Mouse (Mus musculus) MEL (cell line): ENCODE measurements at regions not wholly inside any gene's neighbourhood (a gene's known extent, or its start where the extent isn't known, plus 50 kb on each side); places are given as distances from the start of the nearest gene placed in this dataset.

Experiments used
- DNase-seq: peaks from one replicate; pipeline ENCODE4 v3.0.0; 2011; ENCODE audit warnings: low read depth, low spot score
- H3K27ac ChIP-seq: 2 replicates; pipeline ENCODE4 v1.5.1; 2012; ENCODE audit warnings: low read depth, mild to moderate bottlenecking, control low read depth, low read length, moderate library complexity; ENCODE audit not compliant: control insufficient read depth
- H3K27me3 ChIP-seq, 2 experiments: fragments of 150-350 bp in 1 of 2; sonication (generic) in 1 of 2; 2 replicates each; pipeline ENCODE4 v1.6.1; 2012; ENCODE audit warnings: low read length in 2 of 2, mild to moderate bottlenecking in 2 of 2, improper control_type of control experiment in 1 of 2, moderate library complexity in 1 of 2; ENCODE audit not compliant: insufficient read depth in 2 of 2, control insufficient read depth in 1 of 2
- H3K36me3 ChIP-seq, 2 experiments: 2 replicates each; pipeline ENCODE4 v1.6.1; 2012 to 2014; ENCODE audit warnings: low read length in 2 of 2, improper control_type of control experiment in 1 of 2, inconsistent platforms in 1 of 2, mild to moderate bottlenecking in 1 of 2; ENCODE audit not compliant: insufficient read depth in 2 of 2, control insufficient read depth in 1 of 2
- H3K4me1 ChIP-seq, 2 experiments: fragments of 150-350 bp in 1 of 2; sonication (generic) in 1 of 2; 2 replicates each; pipeline ENCODE4 v1.6.1; 2012; ENCODE audit warnings: low read length in 2 of 2, improper control_type of control experiment in 1 of 2, mild to moderate bottlenecking in 1 of 2; ENCODE audit not compliant: insufficient read depth in 2 of 2, control insufficient read depth in 1 of 2
- H3K4me3 ChIP-seq, 2 experiments: fragments of 150-350 bp in 1 of 2; sonication (generic) in 1 of 2; 2 replicates each; pipeline ENCODE4 v1.5.1; 2012; ENCODE audit warnings: low read depth in 2 of 2, low read length in 2 of 2, mild to moderate bottlenecking in 2 of 2, moderate library complexity in 2 of 2, control low read depth in 1 of 2, improper control_type of control experiment in 1 of 2; ENCODE audit not compliant: control insufficient read depth in 1 of 2, insufficient read depth in 1 of 2
- H3K79me2 ChIP-seq: 2 replicates; pipeline ENCODE4 v1.6.1; 2012; ENCODE audit warnings: mild to moderate bottlenecking, low read length, moderate library complexity; ENCODE audit not compliant: control insufficient read depth, poor library complexity, insufficient read depth
- H3K9ac ChIP-seq: 2 replicates; pipeline ENCODE4 v1.6.1; 2012; ENCODE audit warnings: low read depth, mild to moderate bottlenecking, control low read depth, low read length, moderate library complexity; ENCODE audit not compliant: control insufficient read depth, poor library complexity, severe bottlenecking
- H3K9me3 ChIP-seq: fragments of 150-350 bp; sonication (generic); replicated peaks from 2 replicates; pipeline ENCODE4 v1.6.1; 2012; ENCODE audit warnings: mild to moderate bottlenecking, low read length, improper control_type of control experiment, moderate library complexity; ENCODE audit not compliant: insufficient read depth
- CHD2 ChIP-seq: IDR thresholded peaks from 2 replicates; pipeline ENCODE4 v1.6.1; 2011; ENCODE audit warnings: low read length, improper control_type of control experiment
- CTCF ChIP-seq, 3 experiments: IDR thresholded peaks in 2 of 3; conservative IDR thresholded peaks in 1 of 3; 2 replicates each; pipeline ENCODE4 v1.5.1; 2011 to 2012; ENCODE audit warnings: low read length in 3 of 3, low read depth in 2 of 3, mild to moderate bottlenecking in 2 of 3, improper control_type of control experiment in 1 of 3, inconsistent platforms in 1 of 3, mixed read lengths in 1 of 3, moderate library complexity in 1 of 3; ENCODE audit not compliant: control insufficient read depth in 1 of 3, insufficient read depth in 1 of 3, poor library complexity in 1 of 3, severe bottlenecking in 1 of 3
- ELF1 ChIP-seq: IDR thresholded peaks from 2 replicates; pipeline ENCODE4 v1.6.1; 2014; ENCODE audit warnings: low read depth, mild to moderate bottlenecking, inconsistent platforms, low read length, improper control_type of control experiment, moderate library complexity
- ETS1 ChIP-seq: IDR thresholded peaks from 2 replicates; pipeline ENCODE4 v1.6.1; 2012; ENCODE audit warnings: low read depth, mild to moderate bottlenecking, inconsistent platforms, low read length, improper control_type of control experiment, moderate library complexity
- GABPA ChIP-seq: IDR thresholded peaks from 2 replicates; pipeline ENCODE4 v1.6.1; 2012; ENCODE audit warnings: low read depth, mild to moderate bottlenecking, inconsistent platforms, low read length, improper control_type of control experiment, moderate library complexity
- GATA1 ChIP-seq: IDR thresholded peaks from 2 replicates; pipeline ENCODE4 v1.6.1; 2011; ENCODE audit warnings: low read depth, low read length, improper control_type of control experiment
- MAZ ChIP-seq: IDR thresholded peaks from 2 replicates; pipeline ENCODE4 v1.6.1; 2012; ENCODE audit warnings: low read depth, mild to moderate bottlenecking, inconsistent platforms, low read length, improper control_type of control experiment
- MYC ChIP-seq: IDR thresholded peaks from 2 replicates; pipeline ENCODE4 v1.6.1; 2011; ENCODE audit warnings: low read depth, mild to moderate bottlenecking, low read length, improper control_type of control experiment, moderate library complexity
- NELFE ChIP-seq: IDR thresholded peaks from 2 replicates; pipeline ENCODE4 v1.6.1; 2011; ENCODE audit warnings: low read depth, low read length, improper control_type of control experiment
- POLR2A ChIP-seq, 2 experiments: IDR thresholded peaks; 2 replicates each; pipeline ENCODE4 v1.6.1; 2011 to 2012; ENCODE audit warnings: low read length in 2 of 2, mild to moderate bottlenecking in 2 of 2, control low read depth in 1 of 2, improper control_type of control experiment in 1 of 2, low read depth in 1 of 2, moderate library complexity in 1 of 2; ENCODE audit not compliant: control insufficient read depth in 1 of 2, insufficient read depth in 1 of 2, poor library complexity in 1 of 2
- POLR2AphosphoS2 ChIP-seq: IDR thresholded peaks from 2 replicates; pipeline ENCODE4 v1.6.1; 2011; ENCODE audit warnings: low read length, improper control_type of control experiment
- POLR2AphosphoS5 ChIP-seq: IDR thresholded peaks from 2 replicates; pipeline ENCODE4 v1.6.1; 2012; ENCODE audit warnings: low read depth, borderline replicate concordance, mild to moderate bottlenecking, inconsistent platforms, low read length, moderate library complexity, mixed read lengths
- TAL1 ChIP-seq: IDR thresholded peaks from 2 replicates; pipeline ENCODE4 v1.6.1; 2012; ENCODE audit warnings: mild to moderate bottlenecking, inconsistent platforms, low read length, moderate library complexity, mixed read lengths
- UBTF ChIP-seq: IDR thresholded peaks from 2 replicates; pipeline ENCODE4 v1.6.1; 2012; ENCODE audit warnings: low read depth, mild to moderate bottlenecking, inconsistent platforms, low read length, improper control_type of control experiment, moderate library complexity, borderline replicate concordance; ENCODE audit not compliant: insufficient read depth
- USF1 ChIP-seq: IDR thresholded peaks from 2 replicates; pipeline ENCODE4 v1.6.1; 2014; ENCODE audit warnings: low read depth, mild to moderate bottlenecking, inconsistent platforms, low read length, improper control_type of control experiment, moderate library complexity
- ZC3H11A ChIP-seq: IDR thresholded peaks from 2 replicates; pipeline ENCODE4 v1.6.1; 2012; ENCODE audit warnings: low read depth, mild to moderate bottlenecking, inconsistent platforms, low read length, improper control_type of control experiment
- ZKSCAN1 ChIP-seq: IDR thresholded peaks from 2 replicates; pipeline ENCODE4 v1.6.1; 2012; ENCODE audit warnings: low read depth, mild to moderate bottlenecking, inconsistent platforms, low read length, improper control_type of control experiment, moderate library complexity
- ZNF384 ChIP-seq: IDR thresholded peaks from 2 replicates; pipeline ENCODE4 v1.6.1; 2012; ENCODE audit warnings: low read depth, mild to moderate bottlenecking, inconsistent platforms, low read length, improper control_type of control experiment

- H3K79me2 ChIP-seq, result no peaks in the 10 kb centered on the region
- no peak overlapping the region for H3K4me3 ChIP-seq
- no peaks in the 10 kb centered on the region for H3K4me1 ChIP-seq
- TF ChIP-seq MYC (no peak), CTCF (IDR thresholded peaks at IDR 0.05 in 2 of 3, conservative IDR thresholded peaks at IDR 0.05 in 1 of 3; ENCODE audit: control insufficient read depth in 1 of 3, insufficient read depth in 1 of 3, low read depth in 2 of 3, low read length in 3 of 3, poor library complexity in 1 of 3, severe bottlenecking in 1 of 3) (no peak), CHD2 (no peak), ETS1 (no peak), USF1 (no peak), GATA1 (no peak), POLR2AphosphoS2 (no peak), POLR2AphosphoS5 (no peak), POLR2A (IDR thresholded peaks at IDR 0.05; ENCODE audit: control insufficient read depth in 1 of 2, insufficient read depth in 1 of 2, low read depth in 1 of 2, low read length in 2 of 2, poor library complexity in 1 of 2) (no peak), ZNF384 (no peak), ZC3H11A (no peak), ELF1 (no peak)
- no peak overlapping the region for H3K27ac ChIP-seq
- DNase-seq, result no peak
- H3K27me3 ChIP-seq, result no peaks in the 10 kb centered on the region
- H3K9me3 ChIP-seq, result no peaks in the 10 kb centered on the region
- H3K9ac ChIP-seq, result no peak overlapping the region
- no peaks in the 10 kb centered on the region for H3K36me3 ChIP-seq
Measured at GRCm38 (mm10) chr13:29110127-29110526, 156.6 kb upstream of the Sox4 start.

GRCm38 (mm10) chr13:29109064-29109856, 155.7 kb upstream of the Sox4 start:
- Histone ChIP-seq H3K4me3 (no peak overlapping the region), H3K27ac (no peak overlapping the region)

More at GRCm38 (mm10) chr13:29109064-29109856, 155.7 kb upstream of the Sox4 start:
- no peaks in the 10 kb centered on the region for H3K36me3 ChIP-seq
- TF ChIP-seq TAL1 (no peak), MAZ (no peak), POLR2AphosphoS2 (no peak), NELFE (no peak), GABPA (no peak), UBTF (no peak), ELF1 (no peak), ZC3H11A (no peak), ZKSCAN1 (no peak), USF1 (no peak)
- H3K9ac ChIP-seq, result no peak overlapping the region
- H3K4me1 ChIP-seq, result no peaks in the 10 kb centered on the region
- no peak for DNase-seq
- H3K79me2 ChIP-seq, result no peaks in the 10 kb centered on the region
- no peaks in the 10 kb centered on the region for H3K9me3 ChIP-seq
- H3K27me3 ChIP-seq, result no peaks in the 10 kb centered on the region
